Mouse (Mus musculus): ENCODE data around the gene Scrn3. TPM values are rescaled to one million over a fixed set of nuclear protein-coding genes. Genes with fewer than 3 reads are reported as not detected.

The Scrn3 gene
- polyA plus RNA-seq (2015; fragmentation: Nextera tagmentation; extraction: Ambion mirVana) = 13.2 and 13.4 TPM in 2 replicates

DNA sequence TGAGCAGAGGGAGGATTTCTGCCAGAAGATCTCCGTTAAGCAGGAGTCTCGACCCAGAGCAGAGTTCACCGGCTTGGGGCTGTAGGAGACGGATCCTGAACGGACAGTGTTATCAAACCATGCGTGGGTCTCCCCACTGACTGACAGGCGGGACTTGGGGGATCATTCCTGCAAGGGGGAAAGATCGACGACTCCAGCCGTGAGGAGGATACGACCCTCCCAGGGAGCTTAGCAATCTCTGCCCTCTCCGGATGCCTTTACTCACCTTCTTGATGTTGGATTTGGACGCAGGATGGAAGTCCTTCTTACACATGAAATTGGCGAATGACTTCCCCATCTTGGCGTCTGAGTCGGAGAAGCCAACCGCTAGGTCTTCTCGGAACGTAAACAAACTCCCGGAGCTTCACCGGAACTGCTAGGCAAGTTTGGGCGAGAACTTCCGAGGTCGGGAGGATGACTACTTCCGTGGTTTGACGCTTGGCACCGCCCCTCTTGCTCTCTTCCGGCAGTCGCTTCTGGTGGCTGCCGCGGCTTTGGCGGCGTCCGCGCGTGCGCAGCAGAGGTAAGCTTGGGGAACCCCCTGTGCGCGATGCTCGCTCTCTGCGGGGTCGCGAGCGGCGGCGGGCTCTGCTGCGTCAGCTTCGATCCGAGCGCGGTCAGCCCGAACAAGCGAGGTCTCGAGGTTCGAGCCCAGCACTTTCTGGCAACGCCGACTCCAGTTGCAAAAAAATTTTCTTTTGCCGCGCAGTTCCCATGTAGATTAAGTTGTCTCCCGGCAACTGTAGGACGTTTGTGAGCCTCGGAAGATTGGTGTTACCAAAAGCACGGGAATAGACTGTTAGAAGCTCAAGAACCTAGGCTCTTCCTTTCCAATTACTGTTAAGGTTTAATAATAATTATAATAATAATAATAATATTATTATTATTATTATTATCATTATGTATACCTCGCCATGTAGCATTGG is at the start of gene Scrn3, which contains the start of gene Cir1:
TSS of gene Scrn3 (plus strand) at position 450 of the 965 bp plus-strand sequence.
TSS of gene Cir1 (minus strand) at position 550 of the 965 bp plus-strand sequence.
- Histone ChIP-seq H3K4me2 (peak within 1 kb of the TSS; percentile 75), H3K27me3 (no peaks in the 10 kb centered on the region), H3K9ac (peak within 1 kb of the TSS; percentile 70), H3K4me3 (peak within 1 kb of the TSS; percentile 62), H3K36me3 (peaks cover 22% of the 10 kb centered on the region), H3K9me3 (replicated peaks) (no peaks in the 10 kb centered on the region), H3K27ac (peak within 1 kb of the TSS; percentile 87), H3K4me1 (replicated peaks) (peaks cover 15% of the 10 kb centered on the region)
- ATAC-seq (replicated peaks; ENCODE audit: insufficient number of reproducible peaks, insufficient read depth, low FRiP score, low read depth) = peak; percentile 96
- under 1% methylated on average over 64 of the region's 64 CpGs for WGBS

DNA sequence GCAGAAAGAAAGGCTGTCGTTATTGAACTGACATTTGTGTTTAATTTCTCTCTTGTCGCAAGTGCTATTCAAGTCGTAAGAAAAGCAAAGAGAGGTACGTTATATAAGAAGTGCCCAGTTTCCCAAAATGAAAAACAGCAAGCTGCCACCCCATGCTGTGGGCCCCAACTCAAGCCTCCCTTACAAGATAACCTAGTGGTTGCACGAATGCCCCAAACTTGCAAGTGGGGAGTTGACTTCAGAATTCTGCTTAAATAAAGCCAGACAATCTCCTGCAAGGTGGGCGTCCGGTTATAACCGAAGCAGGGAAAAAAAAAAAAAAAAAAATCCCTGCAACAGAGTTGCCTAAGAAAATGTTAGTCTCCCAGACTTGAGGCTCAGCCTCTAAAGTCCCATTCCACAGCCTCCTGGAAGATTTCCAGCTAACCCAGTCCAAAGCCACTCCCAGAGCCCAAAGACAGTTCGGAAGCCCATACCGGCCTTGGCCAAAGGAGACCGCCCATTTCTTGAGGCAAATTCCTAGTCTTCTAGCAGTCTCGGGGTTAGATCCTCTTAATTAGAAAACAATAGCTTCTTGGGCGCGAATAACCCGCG is 49.1 kb upstream of the Scrn3 start:
- H3K27ac ChIP-seq = no peak overlapping the region
- peak overlapping the region; percentile 90 for H3K4me2 ChIP-seq
- no peak for ATAC-seq (replicated peaks; ENCODE audit: insufficient number of reproducible peaks, insufficient read depth, low FRiP score, low read depth)
- peak overlapping the region; percentile 53 for H3K4me3 ChIP-seq
- H3K36me3 ChIP-seq = no peaks in the 10 kb centered on the region
- H3K9me3 ChIP-seq (replicated peaks) = no peaks in the 10 kb centered on the region
- peak overlapping the region; percentile 37 for H3K9ac ChIP-seq
- peaks cover 62% of the 10 kb centered on the region for H3K27me3 ChIP-seq
- peaks cover 21% of the 10 kb centered on the region for H3K4me1 ChIP-seq (replicated peaks)
- 13% methylated on average over 16 of the region's 16 CpGs for WGBS

DNA sequence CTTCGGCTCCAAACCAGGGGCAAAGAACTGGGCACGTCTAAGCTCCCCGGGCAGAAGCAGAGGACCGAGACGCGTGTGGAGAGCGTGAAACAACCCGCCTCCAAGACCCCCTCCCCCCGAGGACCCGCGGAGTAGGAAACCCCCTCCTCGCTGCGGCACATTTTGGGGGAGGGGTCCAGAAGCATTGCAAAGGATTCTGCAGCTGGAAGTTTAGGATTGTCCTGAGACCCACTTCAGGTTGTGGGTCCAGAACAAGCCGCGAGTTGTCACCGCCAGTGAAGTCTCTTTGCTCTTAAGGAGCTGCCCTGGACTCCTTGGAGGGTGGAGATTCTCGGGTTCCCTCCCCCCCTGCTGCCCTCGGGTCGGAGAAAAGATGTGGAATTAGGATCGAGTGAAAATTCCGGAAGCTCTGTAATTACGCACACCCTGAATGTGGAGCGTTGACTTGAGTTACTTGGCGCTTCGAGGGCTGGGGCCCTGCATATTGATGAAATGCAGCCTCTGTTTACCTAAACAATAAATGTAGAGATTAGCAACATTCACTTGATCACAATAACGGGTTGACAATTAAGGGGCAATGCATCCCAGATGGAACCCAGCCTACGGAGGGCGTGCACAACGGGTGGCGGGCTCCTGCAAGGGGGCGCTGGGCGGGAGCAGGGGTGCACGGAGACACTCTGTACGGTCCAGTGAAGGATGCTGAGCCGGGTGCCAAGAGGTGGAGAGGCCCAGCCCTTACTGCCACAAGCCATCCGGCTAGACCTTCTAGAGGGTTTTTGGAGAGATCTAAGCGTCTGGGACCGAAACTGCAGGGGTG is 48.4 kb upstream of the Scrn3 start:
- H3K36me3 ChIP-seq = no peaks in the 10 kb centered on the region
- ATAC-seq (replicated peaks; ENCODE audit: insufficient number of reproducible peaks, insufficient read depth, low FRiP score, low read depth) = no peak
- H3K9me3 ChIP-seq (replicated peaks) = no peaks in the 10 kb centered on the region
- H3K4me2 ChIP-seq = peak overlapping the region; percentile 90
- H3K4me3 ChIP-seq = peak overlapping the region; percentile 53
- H3K27ac ChIP-seq = no peak overlapping the region
- peaks cover 21% of the 10 kb centered on the region for H3K4me1 ChIP-seq (replicated peaks)
- 2% methylated on average over 38 of the region's 38 CpGs for WGBS
- peaks cover 68% of the 10 kb centered on the region for H3K27me3 ChIP-seq
- peak overlapping the region; percentile 37 for H3K9ac ChIP-seq

DNA sequence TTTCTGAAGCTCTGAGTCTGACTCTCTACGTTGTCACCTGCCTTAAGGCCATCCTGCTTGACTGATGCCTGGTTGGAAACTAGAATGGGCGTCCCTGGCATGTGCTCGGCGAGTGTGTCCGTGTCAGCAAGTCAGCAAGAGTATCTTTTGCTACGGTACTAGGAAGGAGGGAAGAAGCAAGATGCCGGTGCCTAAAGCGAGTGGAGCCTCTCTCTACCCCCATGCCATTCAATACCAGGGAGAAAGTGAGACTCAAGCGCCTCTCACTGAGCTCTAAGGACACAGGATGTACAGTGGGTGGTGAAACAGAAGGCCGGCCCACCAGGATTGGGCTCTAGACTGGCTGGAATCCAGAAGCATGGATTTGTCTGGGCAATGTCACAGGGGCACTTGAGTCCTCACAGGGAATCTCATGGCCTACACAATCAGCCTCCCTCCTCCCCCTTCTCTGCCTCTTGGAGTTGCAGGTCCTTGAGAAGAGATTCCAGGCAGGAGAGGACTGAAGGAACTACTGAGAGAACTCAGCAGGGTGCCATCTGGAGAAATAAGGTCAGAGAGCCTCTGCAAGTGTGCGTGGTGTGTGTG is 47.7 kb upstream of the Scrn3 start:
- Histone ChIP-seq H3K27ac (no peak overlapping the region), H3K36me3 (no peaks in the 10 kb centered on the region), H3K27me3 (peaks cover 73% of the 10 kb centered on the region), H3K9ac (no peak overlapping the region), H3K4me3 (peak overlapping the region; percentile 53), H3K4me2 (peak overlapping the region; percentile 90), H3K4me1 (replicated peaks) (peaks cover 21% of the 10 kb centered on the region), H3K9me3 (replicated peaks) (no peaks in the 10 kb centered on the region)
- ATAC-seq (replicated peaks; ENCODE audit: insufficient number of reproducible peaks, insufficient read depth, low FRiP score, low read depth) = no peak
- WGBS = 5% methylated on average over 11 of the region's 11 CpGs

DNA sequence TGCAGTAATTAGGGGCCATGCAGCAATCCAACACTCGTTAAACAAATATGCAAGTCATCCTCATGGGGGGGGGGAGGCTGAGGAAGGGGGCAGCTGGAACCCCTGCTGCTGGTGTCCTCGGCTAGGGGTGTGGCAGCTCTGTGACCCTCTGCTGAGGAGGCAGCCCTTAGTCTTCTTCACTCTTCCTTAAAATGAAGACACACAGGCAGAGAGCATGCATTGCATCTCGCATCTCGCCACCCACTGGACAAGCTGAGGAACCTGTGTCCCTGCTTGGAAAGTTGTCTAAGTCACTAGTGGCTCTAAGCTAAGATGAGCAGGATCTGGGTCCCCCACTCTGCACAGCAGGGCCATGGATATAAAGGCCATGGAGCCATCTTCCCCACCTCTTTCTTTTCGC is 46.4 kb upstream of the Scrn3 start:
- Histone ChIP-seq H3K36me3 (no peaks in the 10 kb centered on the region), H3K4me2 (no peak overlapping the region), H3K27me3 (peaks cover 86% of the 10 kb centered on the region), H3K9me3 (replicated peaks) (no peaks in the 10 kb centered on the region), H3K4me3 (no peak overlapping the region), H3K9ac (no peak overlapping the region), H3K4me1 (replicated peaks) (peaks cover 24% of the 10 kb centered on the region), H3K27ac (no peak overlapping the region)
- ATAC-seq (replicated peaks; ENCODE audit: insufficient number of reproducible peaks, insufficient read depth, low FRiP score, low read depth) = no peak
- 14% methylated on average over 5 of the region's 5 CpGs for WGBS

DNA sequence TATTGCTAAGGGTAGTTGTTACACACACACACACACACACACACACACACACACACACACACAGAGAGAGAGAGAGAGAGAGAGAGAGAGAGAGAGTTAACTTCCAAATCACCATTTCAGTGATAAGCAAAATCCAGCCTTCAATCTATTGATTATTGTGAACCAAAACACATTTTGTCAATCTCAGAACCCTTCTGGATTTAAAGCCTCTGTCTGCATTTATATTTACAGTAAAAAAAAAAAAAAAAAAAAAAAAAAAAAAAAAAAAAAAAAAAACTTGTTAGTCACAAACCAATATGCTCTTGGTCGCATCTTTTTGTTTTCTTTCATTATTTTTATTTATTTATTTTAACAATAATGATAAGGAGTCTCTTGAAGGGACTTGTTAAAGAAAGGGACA is 45.8 kb upstream of the Scrn3 start:
- Histone ChIP-seq H3K9me3 (replicated peaks) (no peaks in the 10 kb centered on the region), H3K9ac (no peak overlapping the region), H3K4me1 (replicated peaks) (peaks cover 30% of the 10 kb centered on the region), H3K36me3 (no peaks in the 10 kb centered on the region), H3K27ac (no peak overlapping the region), H3K4me3 (no peak overlapping the region), H3K27me3 (peaks cover 92% of the 10 kb centered on the region), H3K4me2 (no peak overlapping the region)
- ATAC-seq (replicated peaks; ENCODE audit: insufficient number of reproducible peaks, insufficient read depth, low FRiP score, low read depth) = no peak
- WGBS = 32% methylated on average over 1 of the region's 1 CpGs

DNA sequence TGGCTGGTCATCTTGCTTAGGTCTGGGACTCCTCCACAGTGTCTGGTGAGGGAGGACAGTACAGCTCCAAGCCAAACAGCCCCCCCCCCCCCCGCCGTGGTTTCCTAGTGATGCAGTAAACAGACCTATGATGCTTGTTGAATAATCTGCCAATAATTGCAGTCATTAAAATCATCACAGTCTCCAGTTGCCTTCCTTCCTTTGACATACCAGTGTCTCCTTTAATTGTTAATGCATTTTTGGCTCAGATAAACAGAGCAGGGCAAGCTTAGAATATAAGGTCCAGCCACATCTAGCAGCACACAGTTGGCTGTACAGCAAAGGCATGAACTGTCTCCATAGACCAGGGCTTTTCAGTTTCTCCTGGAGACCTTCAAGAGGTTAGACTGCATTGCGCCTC is 45.2 kb upstream of the Scrn3 start:
- no peak overlapping the region for H3K4me3 ChIP-seq
- H3K9me3 ChIP-seq (replicated peaks) = no peaks in the 10 kb centered on the region
- no peak for ATAC-seq (replicated peaks; ENCODE audit: insufficient number of reproducible peaks, insufficient read depth, low FRiP score, low read depth)
- peaks cover 36% of the 10 kb centered on the region for H3K4me1 ChIP-seq (replicated peaks)
- H3K9ac ChIP-seq = no peak overlapping the region
- H3K27me3 ChIP-seq = peaks cover 93% of the 10 kb centered on the region
- WGBS = 21% methylated on average over 3 of the region's 3 CpGs
- no peak overlapping the region for H3K27ac ChIP-seq
- H3K36me3 ChIP-seq = no peaks in the 10 kb centered on the region
- no peak overlapping the region for H3K4me2 ChIP-seq

DNA sequence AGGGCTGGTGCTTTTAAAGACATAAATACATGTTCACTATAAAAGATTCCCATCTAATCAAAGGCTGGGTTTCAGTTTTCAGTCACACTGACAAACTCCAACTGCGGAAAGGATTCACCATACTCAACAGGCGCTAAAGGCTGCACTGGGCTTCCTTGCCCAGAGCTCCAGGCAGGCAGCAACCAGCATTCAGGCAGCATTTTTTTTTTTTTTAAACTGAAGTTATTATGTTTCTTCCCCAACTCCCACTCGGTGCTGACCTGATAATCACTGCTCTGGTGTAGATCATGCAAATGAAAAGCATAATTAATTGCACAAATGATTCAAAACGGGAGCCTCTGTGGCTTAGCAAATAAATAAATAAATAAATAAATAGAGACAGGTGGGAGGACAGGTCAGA is 44.6 kb upstream of the Scrn3 start:
- Histone ChIP-seq H3K27ac (no peak overlapping the region), H3K4me2 (no peak overlapping the region), H3K27me3 (peaks cover 93% of the 10 kb centered on the region), H3K4me1 (replicated peaks) (peaks cover 41% of the 10 kb centered on the region), H3K9ac (no peak overlapping the region), H3K9me3 (replicated peaks) (no peaks in the 10 kb centered on the region), H3K36me3 (no peaks in the 10 kb centered on the region), H3K4me3 (no peak overlapping the region)
- 10% methylated on average over 4 of the region's 4 CpGs for WGBS
- ATAC-seq (replicated peaks; ENCODE audit: insufficient number of reproducible peaks, insufficient read depth, low FRiP score, low read depth) = no peak

DNA sequence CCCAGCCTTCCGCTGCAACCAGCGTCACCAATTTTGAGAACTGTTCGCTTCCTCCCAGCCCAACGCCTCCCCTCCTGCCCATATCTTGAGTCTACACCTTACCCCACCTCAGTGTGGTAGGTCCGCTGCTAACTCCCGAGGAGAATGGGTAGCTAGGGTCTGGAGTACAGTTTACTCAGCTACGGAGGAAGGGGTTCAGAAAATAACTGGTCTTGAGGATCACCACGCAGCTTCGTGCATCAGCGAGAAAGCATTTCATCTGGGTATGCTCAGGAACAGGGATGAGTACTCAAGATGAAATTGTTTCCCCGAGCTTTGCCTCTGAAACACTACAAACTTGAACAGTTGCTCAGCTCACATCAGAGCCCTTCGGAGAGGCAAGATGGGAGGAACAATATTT is 44.1 kb upstream of the Scrn3 start:
- no peak overlapping the region for H3K9ac ChIP-seq
- no peaks in the 10 kb centered on the region for H3K36me3 ChIP-seq
- ATAC-seq (replicated peaks; ENCODE audit: insufficient number of reproducible peaks, insufficient read depth, low FRiP score, low read depth) = no peak
- peaks cover 93% of the 10 kb centered on the region for H3K27me3 ChIP-seq
- WGBS = 6% methylated on average over 12 of the region's 12 CpGs
- peaks cover 42% of the 10 kb centered on the region for H3K4me1 ChIP-seq (replicated peaks)
- H3K27ac ChIP-seq = no peak overlapping the region
- H3K9me3 ChIP-seq (replicated peaks) = no peaks in the 10 kb centered on the region
- no peak overlapping the region for H3K4me3 ChIP-seq
- no peak overlapping the region for H3K4me2 ChIP-seq

DNA sequence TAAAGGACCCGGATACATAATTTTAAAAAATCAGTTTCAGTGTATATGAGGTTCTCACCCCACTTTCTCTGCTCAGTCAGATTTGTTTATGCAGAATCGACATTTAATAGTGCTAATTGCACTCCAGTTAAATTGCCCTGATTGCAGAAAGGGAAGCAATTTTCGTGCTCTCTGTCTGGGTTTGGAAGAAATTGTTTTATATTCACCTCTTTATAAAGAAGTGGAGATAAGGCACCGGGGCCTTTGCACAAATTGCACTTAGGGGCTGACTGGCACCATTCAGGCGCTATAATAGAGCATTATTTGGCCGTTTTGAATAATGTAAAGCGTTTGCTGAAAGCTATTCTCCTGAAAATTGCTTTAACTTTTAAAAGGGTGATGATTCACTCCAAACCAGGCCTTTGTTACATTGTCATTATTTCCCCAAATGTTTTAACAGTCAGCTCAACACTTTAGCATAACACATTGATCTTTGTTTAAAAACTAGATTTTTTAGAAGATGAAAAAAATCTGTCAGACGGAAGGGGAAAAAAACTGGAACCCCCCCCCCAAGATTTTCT is 43.5 kb upstream of the Scrn3 start:
- Histone ChIP-seq H3K27me3 (peaks cover 93% of the 10 kb centered on the region), H3K4me2 (no peak overlapping the region), H3K9me3 (replicated peaks) (no peaks in the 10 kb centered on the region), H3K27ac (no peak overlapping the region), H3K4me1 (replicated peaks) (peaks cover 42% of the 10 kb centered on the region), H3K9ac (no peak overlapping the region), H3K4me3 (no peak overlapping the region), H3K36me3 (no peaks in the 10 kb centered on the region)
- WGBS = 11% methylated on average over 8 of the region's 8 CpGs
- ATAC-seq (replicated peaks; ENCODE audit: insufficient number of reproducible peaks, insufficient read depth, low FRiP score, low read depth) = no peak
